8 mouse cellular contexts compared by ENCODE assay signal in the genomic region with DNA sequence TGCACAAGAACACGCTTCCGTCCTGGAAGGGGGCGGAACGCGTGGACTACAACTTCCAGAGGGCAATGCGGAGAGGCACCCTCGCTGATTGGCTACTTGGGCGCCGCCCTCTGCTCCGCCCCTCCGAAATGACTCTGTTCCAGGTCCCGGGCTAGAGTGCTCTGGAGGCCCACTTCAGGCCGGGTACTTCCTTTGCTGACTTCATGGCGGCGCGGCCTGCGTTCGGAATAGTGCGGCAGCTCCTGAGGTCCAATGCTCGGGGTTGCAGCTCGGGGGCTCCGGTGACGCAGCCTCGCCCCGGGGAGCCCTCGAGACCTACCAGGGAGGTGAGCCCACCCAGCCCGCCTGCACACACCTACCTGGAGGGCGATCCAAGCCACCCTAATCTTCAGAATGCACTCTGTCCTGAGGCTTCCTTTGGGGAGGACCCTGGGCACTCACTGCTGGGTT. TPM values are rescaled to one million over a fixed set of nuclear protein-coding genes. Genes with fewer than 3 reads are reported as not detected.
DNase-seq lines count a peak whose midpoint lies in the region; ATAC-seq and TF ChIP-seq lines count a peak whose summit lies in the region.

Gene Mocs1 (plus strand): TSS at position 124 of the 450 bp plus-strand sequence.

- H3K27me3 ChIP-seq in G1E (ENCODE audit: insufficient read depth, low read length), result 0 out of 2 replicates have a peak, but pooled peaks cover 6% of the 10 kb centered on the region
- H3K27me3 ChIP-seq in forebrain, postnatal 0 days (ENCODE audit: insufficient read depth, low read length), result no peaks in the 10 kb centered on the region
- H3K27me3 ChIP-seq in lung, embryonic 15.5 days, result no peaks in the 10 kb centered on the region

- H3K4me2 ChIP-seq in forebrain, postnatal 0 days (ENCODE audit: low read depth), result peak within 1 kb of the TSS; percentile 83
- peak within 1 kb of the TSS; percentile 82 for H3K4me2 ChIP-seq in lung, embryonic 15.5 days

- no peak within 1 kb of the TSS for H3K27ac ChIP-seq in forebrain, postnatal 0 days (ENCODE audit: low read depth, low read length)
- H3K27ac ChIP-seq in lung, embryonic 15.5 days, result peak within 1 kb of the TSS; percentile 74

- peaks cover 33% of the 10 kb centered on the region for H3K36me3 ChIP-seq in G1E (replicated peaks)
- H3K36me3 ChIP-seq in forebrain, postnatal 0 days (ENCODE audit: insufficient read depth), result no peaks in the 10 kb centered on the region
- no peaks in the 10 kb centered on the region for H3K36me3 ChIP-seq in lung, embryonic 15.5 days

- peaks cover 55% of the 10 kb centered on the region for H3K4me1 ChIP-seq in G1E (ENCODE audit: insufficient read depth, low read depth, low read length)
- H3K4me1 ChIP-seq in forebrain, postnatal 0 days (ENCODE audit: insufficient read depth), result peaks cover 9% of the 10 kb centered on the region; the same call in 1 of the 2 replicates
- peaks cover 39% of the 10 kb centered on the region for H3K4me1 ChIP-seq in lung, embryonic 15.5 days

- TF ChIP-seq CTCF in G1E (IDR thresholded peaks at IDR 0.05; ENCODE audit: low read depth, low read length), result no peak
- TF ChIP-seq CTCF in forebrain, postnatal 0 days (IDR thresholded peaks at IDR 0.05; ENCODE audit: low read depth), result no peak

- peak within 1 kb of the TSS; percentile 74 for H3K9ac ChIP-seq in forebrain, postnatal 0 days
- H3K9ac ChIP-seq in lung, embryonic 15.5 days, result peak within 1 kb of the TSS; percentile 87

- peak within 1 kb of the TSS; percentile 89 for H3K4me3 ChIP-seq in G1E (ENCODE audit: low read depth, low read length)
- H3K4me3 ChIP-seq in forebrain, postnatal 0 days (ENCODE audit: low read depth, low read length), result peak within 1 kb of the TSS; percentile 49
- peak within 1 kb of the TSS; percentile 83 for H3K4me3 ChIP-seq in lung, embryonic 15.5 days

- ATAC-seq in G1E (ENCODE audit: extremely low read depth, insufficient number of reproducible peaks, low FRiP score, poor library complexity, severe bottlenecking), result peak; percentile 95
- peak; percentile 100 for ATAC-seq in forebrain, postnatal 0 days
- peak; percentile 98 for ATAC-seq in lung, embryonic 15.5 days (ENCODE audit: borderline replicate concordance, extremely low read depth, low FRiP score, low TSS enrichment)

- 1% methylated on average over 28 of the region's 28 CpGs for WGBS in forebrain, postnatal 0 days
- WGBS in lung, embryonic 15.5 days, result under 1% methylated on average over 27 of the region's 28 CpGs

- peak; percentile 94 for DNase-seq in G1E (ENCODE audit: low spot score)
- peak; percentile 93 to 97 for DNase-seq in cerebellum, adult 18-20 months
- DNase-seq in forebrain, postnatal 0 days, result peak; percentile 95
- peak; percentile 95 for DNase-seq in heart, postnatal 4 days
- DNase-seq in layer of hippocampus, adult 8-10 months (ENCODE audit: low spot score in 2 of 2), result peak; percentile 93 to 94
- DNase-seq in ovary, adult 18-20 months (ENCODE audit: low spot score), result peak; percentile 92
- DNase-seq in thymus, postnatal 0 days (ENCODE audit: low spot score), result peak; percentile 94

- H3K9me3 ChIP-seq in G1E (replicated peaks), result no peaks in the 10 kb centered on the region
- no peaks in the 10 kb centered on the region for H3K9me3 ChIP-seq in forebrain, postnatal 0 days (ENCODE audit: low read length)
- H3K9me3 ChIP-seq in lung, embryonic 15.5 days, result no peaks in the 10 kb centered on the region

RNA-seq across cellular contexts. Expression of gene Mocs1, which starts in this region (rescaled TPM):
- total RNA-seq in G1E (2014; fragmentation: Nextera tagmentation), result 55.0 and 85.5 TPM in 2 replicates
- 30.2 and 32.2 TPM in 2 replicates for total RNA-seq in G1E (2017)
- 37.0 and 38.8 TPM in 2 replicates for polyA plus RNA-seq in G1E (2012)
- total RNA-seq in forebrain, postnatal 0 days (2014; rRNA removed), result 9.3 and 12.7 TPM in 2 replicates
- polyA plus RNA-seq in forebrain, postnatal 0 days (2015; fragmentation: Nextera tagmentation; extraction: Ambion mirVana), result 4.2 and 4.6 TPM in 2 replicates
- total RNA-seq in heart, postnatal 4 days (2021), result 10 to 100 TPM; 15.6 to 19.6 TPM
- 10 to 100 TPM; 14.6 to 19.1 (median 17.0) TPM for total RNA-seq in layer of hippocampus, adult 8-10 months (2022)
- 5.2 and 6.2 TPM in 2 replicates for polyA plus RNA-seq in lung, embryonic 15.5 days (2015; fragmentation: Nextera tagmentation; extraction: Ambion mirVana)
- polyA plus RNA-seq in thymus, postnatal 0 days (2015; fragmentation: Nextera tagmentation; extraction: Ambion mirVana), result 2.5 and 3.9 TPM in 2 replicates
